Mouse (Mus musculus): ENCODE measurements around the gene Mrps33. TPM values are rescaled to one million over a fixed set of nuclear protein-coding genes. Genes with fewer than 3 reads are reported as not detected.

Mrps33 gene
- 145 and 154 TPM in 2 replicates for polyA plus RNA-seq (2015; fragmentation: Nextera tagmentation; extraction: Ambion mirVana)

GRCm38 (mm10) chr6:39810612-39811116 is at the start of gene Mrps33:
Mrps33 (minus strand) TSS chr6:39810988.
- Histone ChIP-seq H3K27ac (ENCODE audit: low read length) (peak within 1 kb of the TSS; percentile 11), H3K4me2 (ENCODE audit: low read depth, low read length) (peak within 1 kb of the TSS; percentile 68), H3K9ac (ENCODE audit: low read depth, low read length) (peak within 1 kb of the TSS; percentile 81), H3K9me3 (ENCODE audit: control insufficient read depth, low read length) (no peaks in the 10 kb centered on the region), H3K36me3 (ENCODE audit: control insufficient read depth, insufficient read depth, low read length) (no peaks in the 10 kb centered on the region), H3K4me3 (ENCODE audit: low read length) (peak within 1 kb of the TSS; percentile 67), H3K4me1 (ENCODE audit: control insufficient read depth, insufficient read depth, low read length) (peaks cover 5% of the 10 kb centered on the region), H3K27me3 (replicated peaks; ENCODE audit: control insufficient read depth, insufficient read depth, low read length) (no peaks in the 10 kb centered on the region)
- peak; percentile 100 for ATAC-seq
- WGBS, result 0% methylated on average over 40 of the region's 40 CpGs

GRCm38 (mm10) chr6:39849667-39850066 is 38.9 kb upstream of the Mrps33 start:
- ATAC-seq, result no peak
- Histone ChIP-seq H3K27ac (ENCODE audit: low read length) (no peak overlapping the region), H3K9ac (ENCODE audit: low read depth, low read length) (no peak overlapping the region), H3K4me3 (ENCODE audit: low read length) (no peak overlapping the region), H3K36me3 (ENCODE audit: control insufficient read depth, insufficient read depth, low read length) (no peaks in the 10 kb centered on the region), H3K4me2 (ENCODE audit: low read depth, low read length) (no peak overlapping the region), H3K4me1 (ENCODE audit: control insufficient read depth, insufficient read depth, low read length) (no peaks in the 10 kb centered on the region), H3K27me3 (replicated peaks; ENCODE audit: control insufficient read depth, insufficient read depth, low read length) (no peaks in the 10 kb centered on the region), H3K9me3 (ENCODE audit: control insufficient read depth, low read length) (no peaks in the 10 kb centered on the region)
- WGBS, result 91% methylated on average over 4 of the region's 4 CpGs

- no peak for ATAC-seq
- no peak overlapping the region for H3K4me3 ChIP-seq (ENCODE audit: low read length)
- H3K27me3 ChIP-seq (replicated peaks; ENCODE audit: control insufficient read depth, insufficient read depth, low read length), result no peaks in the 10 kb centered on the region
- H3K9me3 ChIP-seq (ENCODE audit: control insufficient read depth, low read length), result no peaks in the 10 kb centered on the region
- no peaks in the 10 kb centered on the region for H3K4me1 ChIP-seq (ENCODE audit: control insufficient read depth, insufficient read depth, low read length)
- no peak overlapping the region for H3K27ac ChIP-seq (ENCODE audit: low read length)
- H3K9ac ChIP-seq (ENCODE audit: low read depth, low read length), result no peak overlapping the region
- no peak overlapping the region for H3K4me2 ChIP-seq (ENCODE audit: low read depth, low read length)
- no peaks in the 10 kb centered on the region for H3K36me3 ChIP-seq (ENCODE audit: control insufficient read depth, insufficient read depth, low read length)
- 51% methylated on average over 7 of the region's 7 CpGs for WGBS
Observed at GRCm38 (mm10) chr6:39848766-39849165, 38.0 kb upstream of the Mrps33 start.

GRCm38 (mm10) chr6:39847538-39847937 is 36.8 kb upstream of the Mrps33 start:
- H3K4me2 ChIP-seq (ENCODE audit: low read depth, low read length), result no peak overlapping the region
- H3K4me1 ChIP-seq (ENCODE audit: control insufficient read depth, insufficient read depth, low read length), result no peaks in the 10 kb centered on the region
- no peaks in the 10 kb centered on the region for H3K27me3 ChIP-seq (replicated peaks; ENCODE audit: control insufficient read depth, insufficient read depth, low read length)
- no peaks in the 10 kb centered on the region for H3K36me3 ChIP-seq (ENCODE audit: control insufficient read depth, insufficient read depth, low read length)
- no peaks in the 10 kb centered on the region for H3K9me3 ChIP-seq (ENCODE audit: control insufficient read depth, low read length)
- H3K9ac ChIP-seq (ENCODE audit: low read depth, low read length), result no peak overlapping the region
- WGBS, result 80% methylated on average over 2 of the region's 2 CpGs
- no peak for ATAC-seq
- H3K4me3 ChIP-seq (ENCODE audit: low read length), result no peak overlapping the region
- no peak overlapping the region for H3K27ac ChIP-seq (ENCODE audit: low read length)

- Histone ChIP-seq H3K9ac (ENCODE audit: low read depth, low read length) (no peak overlapping the region), H3K27me3 (replicated peaks; ENCODE audit: control insufficient read depth, insufficient read depth, low read length) (no peaks in the 10 kb centered on the region), H3K9me3 (ENCODE audit: control insufficient read depth, low read length) (no peaks in the 10 kb centered on the region), H3K4me1 (ENCODE audit: control insufficient read depth, insufficient read depth, low read length) (no peaks in the 10 kb centered on the region), H3K4me3 (ENCODE audit: low read length) (no peak overlapping the region), H3K36me3 (ENCODE audit: control insufficient read depth, insufficient read depth, low read length) (no peaks in the 10 kb centered on the region), H3K27ac (ENCODE audit: low read length) (no peak overlapping the region), H3K4me2 (ENCODE audit: low read depth, low read length) (no peak overlapping the region)
- WGBS, result 90% methylated on average over 14 of the region's 14 CpGs
- no peak for ATAC-seq
Observed at GRCm38 (mm10) chr6:39843698-39844342, 33.0 kb upstream of the Mrps33 start.

- Histone ChIP-seq H3K4me2 (ENCODE audit: low read depth, low read length) (no peak overlapping the region), H3K4me3 (ENCODE audit: low read length) (no peak overlapping the region), H3K27me3 (replicated peaks; ENCODE audit: control insufficient read depth, insufficient read depth, low read length) (no peaks in the 10 kb centered on the region), H3K36me3 (ENCODE audit: control insufficient read depth, insufficient read depth, low read length) (no peaks in the 10 kb centered on the region), H3K9ac (ENCODE audit: low read depth, low read length) (no peak overlapping the region), H3K27ac (ENCODE audit: low read length) (no peak overlapping the region), H3K4me1 (ENCODE audit: control insufficient read depth, insufficient read depth, low read length) (no peaks in the 10 kb centered on the region), H3K9me3 (ENCODE audit: control insufficient read depth, low read length) (no peaks in the 10 kb centered on the region)
- WGBS, result 87% methylated on average over 5 of the region's 5 CpGs
- ATAC-seq, result no peak
Observed at GRCm38 (mm10) chr6:39828736-39829135, 17.9 kb upstream of the Mrps33 start.

- H3K4me3 ChIP-seq (ENCODE audit: low read length), result no peak overlapping the region
- H3K36me3 ChIP-seq (ENCODE audit: control insufficient read depth, insufficient read depth, low read length), result no peaks in the 10 kb centered on the region
- H3K4me1 ChIP-seq (ENCODE audit: control insufficient read depth, insufficient read depth, low read length), result no peaks in the 10 kb centered on the region
- no peak for ATAC-seq
- H3K27ac ChIP-seq (ENCODE audit: low read length), result no peak overlapping the region
- WGBS, result 77% methylated on average over 3 of the region's 3 CpGs
- H3K9ac ChIP-seq (ENCODE audit: low read depth, low read length), result no peak overlapping the region
- H3K9me3 ChIP-seq (ENCODE audit: control insufficient read depth, low read length), result no peaks in the 10 kb centered on the region
- H3K27me3 ChIP-seq (replicated peaks; ENCODE audit: control insufficient read depth, insufficient read depth, low read length), result no peaks in the 10 kb centered on the region
- no peak overlapping the region for H3K4me2 ChIP-seq (ENCODE audit: low read depth, low read length)
Observed at GRCm38 (mm10) chr6:39821241-39821640, 10.5 kb upstream of the Mrps33 start.

- no peak overlapping the region for H3K27ac ChIP-seq (ENCODE audit: low read length)
- WGBS, result 45% methylated on average over 4 of the region's 4 CpGs
- no peak for ATAC-seq
- no peak overlapping the region for H3K9ac ChIP-seq (ENCODE audit: low read depth, low read length)
- H3K4me2 ChIP-seq (ENCODE audit: low read depth, low read length), result no peak overlapping the region
- no peak overlapping the region for H3K4me3 ChIP-seq (ENCODE audit: low read length)
- H3K9me3 ChIP-seq (ENCODE audit: control insufficient read depth, low read length), result no peaks in the 10 kb centered on the region
- no peaks in the 10 kb centered on the region for H3K4me1 ChIP-seq (ENCODE audit: control insufficient read depth, insufficient read depth, low read length)
- no peaks in the 10 kb centered on the region for H3K36me3 ChIP-seq (ENCODE audit: control insufficient read depth, insufficient read depth, low read length)
- no peaks in the 10 kb centered on the region for H3K27me3 ChIP-seq (replicated peaks; ENCODE audit: control insufficient read depth, insufficient read depth, low read length)
Observed at GRCm38 (mm10) chr6:39818922-39819321, 8.1 kb upstream of the Mrps33 start.

GRCm38 (mm10) chr6:39808511-39808910 is 2.3 kb downstream of the Mrps33 start:
- Histone ChIP-seq H3K9ac (ENCODE audit: low read depth, low read length) (no peak overlapping the region), H3K4me1 (ENCODE audit: control insufficient read depth, insufficient read depth, low read length) (peaks cover 5% of the 10 kb centered on the region), H3K27me3 (replicated peaks; ENCODE audit: control insufficient read depth, insufficient read depth, low read length) (no peaks in the 10 kb centered on the region), H3K27ac (ENCODE audit: low read length) (no peak overlapping the region), H3K36me3 (ENCODE audit: control insufficient read depth, insufficient read depth, low read length) (no peaks in the 10 kb centered on the region), H3K4me3 (ENCODE audit: low read length) (no peak overlapping the region), H3K9me3 (ENCODE audit: control insufficient read depth, low read length) (no peaks in the 10 kb centered on the region), H3K4me2 (ENCODE audit: low read depth, low read length) (no peak overlapping the region)
- 68% methylated on average over 5 of the region's 5 CpGs for WGBS
- no peak for ATAC-seq
